In genomic region chr14:26539241-26539640, GRCm38 (mm10) we compare ENCODE assay signal across 23 mouse cellular contexts.
"Had no signal": no experiment of that assay in that cellular context is flagged by ENCODE, and none has a peak within 500 bp of the region (broad histone marks: within the 10 kb centered on the region; RNA-seq: fewer than 3 reads in every experiment).

No protein-coding gene starts in this region.

- H3K9ac ChIP-seq: limb, embryonic 13.5 days; liver, embryonic 12.5 days; liver, embryonic 15.5 days; lung, embryonic 15.5 days had no signal

- H3K9me3 ChIP-seq: limb, embryonic 10.5 days; limb, embryonic 13.5 days; liver, embryonic 12.5 days; liver, embryonic 15.5 days; lung, embryonic 15.5 days; megakaryocyte, embryonic 14.5 days; midbrain, embryonic 10.5 days had no signal

- H3K27me3 ChIP-seq: limb, embryonic 13.5 days; lung, embryonic 15.5 days; megakaryocyte, embryonic 14.5 days had no signal

- H3K4me3 ChIP-seq: layer of hippocampus, adult 2 months; limb, embryonic 10.5 days; limb, embryonic 13.5 days; liver, embryonic 12.5 days; liver, embryonic 15.5 days; lung, embryonic 15.5 days; megakaryocyte, embryonic 14.5 days; midbrain, embryonic 10.5 days had no signal

- H3K4me2 ChIP-seq: limb, embryonic 13.5 days; liver, embryonic 12.5 days; liver, embryonic 15.5 days; lung, embryonic 15.5 days had no signal

- ATAC-seq: intestine, postnatal 0 days; liver, embryonic 12.5 days had no signal

- H3K4me1 ChIP-seq: limb, embryonic 10.5 days; limb, embryonic 13.5 days had no signal

- H3K27ac ChIP-seq: kidney, postnatal 0 days; layer of hippocampus, adult 2 months; limb, embryonic 10.5 days; limb, embryonic 13.5 days; liver, embryonic 12.5 days; liver, embryonic 15.5 days; lung, embryonic 15.5 days; midbrain, embryonic 10.5 days had no signal

- DNase-seq: kidney, adult 2 months; kidney, postnatal 25 days; layer of hippocampus, adult 9-11 months; liver; lung, adult 18-20 months; lung, postnatal 10 days; lung, postnatal 36 days; midbrain, embryonic 14.5 days; right cerebral cortex, postnatal 14 days; spleen, adult 18-20 months; thymus, adult 2 months; thymus, postnatal 14 days; thymus, postnatal 4 days had no signal

- H3K36me3 ChIP-seq: limb, embryonic 10.5 days; limb, embryonic 13.5 days; liver, embryonic 12.5 days; liver, embryonic 15.5 days; lung, embryonic 15.5 days; midbrain, embryonic 10.5 days had no signal
